Mouse (Mus musculus): Measurements from ENCODE around the gene Ube2e3.
A peak's percentile ranks its signal among the peaks of the same experiment; 100 is the strongest.

Ube2e3 gene

GRCm38 (mm10) chr2:78867726-78868510, at the start of gene Ube2e3:
Gene Ube2e3, plus strand, starts transcription at chr2:78868124.
- DNase-seq (ENCODE audit: low spot score), result no peak

- DNase-seq (ENCODE audit: low spot score), result no peak
Observed at GRCm38 (mm10) chr2:78829887-78830286, 38.0 kb upstream of the Ube2e3 start.

- DNase-seq (ENCODE audit: low spot score), result no peak
Observed at GRCm38 (mm10) chr2:78841494-78842224, 26.3 kb upstream of the Ube2e3 start.

- no peak for DNase-seq (ENCODE audit: low spot score)
Observed at GRCm38 (mm10) chr2:78844365-78844764, 23.6 kb upstream of the Ube2e3 start.

- DNase-seq (ENCODE audit: low spot score), result no peak
Observed at GRCm38 (mm10) chr2:78845274-78845673, 22.6 kb upstream of the Ube2e3 start.

- no peak for DNase-seq (ENCODE audit: low spot score)
Observed at GRCm38 (mm10) chr2:78845717-78846116, 22.2 kb upstream of the Ube2e3 start.

GRCm38 (mm10) chr2:78854315-78854714, 13.6 kb upstream of the Ube2e3 start:
- DNase-seq (ENCODE audit: low spot score), result no peak

GRCm38 (mm10) chr2:78858628-78859027, 9.3 kb upstream of the Ube2e3 start:
- no peak for DNase-seq (ENCODE audit: low spot score)

GRCm38 (mm10) chr2:78859266-78860087, 8.4 kb upstream of the Ube2e3 start:
- DNase-seq (ENCODE audit: low spot score), result no peak

- DNase-seq (ENCODE audit: low spot score), result no peak
Observed at GRCm38 (mm10) chr2:78860088-78860372, 7.9 kb upstream of the Ube2e3 start.

- no peak for DNase-seq (ENCODE audit: low spot score)
Observed at GRCm38 (mm10) chr2:78864116-78864515, 3.8 kb upstream of the Ube2e3 start.

GRCm38 (mm10) chr2:78864866-78865265, 3.1 kb upstream of the Ube2e3 start:
- DNase-seq (ENCODE audit: low spot score), result no peak

GRCm38 (mm10) chr2:78868511-78868854, 559 bp downstream of the Ube2e3 start:
- DNase-seq (ENCODE audit: low spot score), result peak; percentile 94

- DNase-seq (ENCODE audit: low spot score), result peak; percentile 91
Observed at GRCm38 (mm10) chr2:78868951-78869720, 1.2 kb downstream of the Ube2e3 start.

GRCm38 (mm10) chr2:78869721-78870442, 2.0 kb downstream of the Ube2e3 start:
- peak; percentile 57 for DNase-seq (ENCODE audit: low spot score)

- no peak for DNase-seq (ENCODE audit: low spot score)
Observed at GRCm38 (mm10) chr2:78870443-78871025, 2.6 kb downstream of the Ube2e3 start.

GRCm38 (mm10) chr2:78871971-78872860, 4.3 kb downstream of the Ube2e3 start:
- DNase-seq (ENCODE audit: low spot score), result no peak

GRCm38 (mm10) chr2:78873946-78874345, 6.0 kb downstream of the Ube2e3 start:
- no peak for DNase-seq (ENCODE audit: low spot score)

GRCm38 (mm10) chr2:78876002-78876401, 8.1 kb downstream of the Ube2e3 start:
- DNase-seq (ENCODE audit: low spot score), result no peak

- DNase-seq (ENCODE audit: low spot score), result no peak
Observed at GRCm38 (mm10) chr2:78882068-78882467, 14.1 kb downstream of the Ube2e3 start.
